Mouse (Mus musculus): ENCODE data around the gene Myo18a. TPM values are rescaled to one million over a fixed set of nuclear protein-coding genes. Genes with fewer than 3 reads are reported as not detected.

Myo18a gene
- polyA plus RNA-seq, 1 experiment, result 13.6 TPM

GRCm38 (mm10) chr11:77909376-77909775, 146.3 kb downstream of the Myo18a start:
- H3K4me1 ChIP-seq (ENCODE audit: control insufficient read depth, insufficient read depth, low read length), result peaks cover 3% of the 10 kb centered on the region
- no peaks in the 10 kb centered on the region for H3K36me3 ChIP-seq (ENCODE audit: control insufficient read depth, insufficient read depth, low read length)
- no peak overlapping the region for H3K27ac ChIP-seq (ENCODE audit: control insufficient read depth, insufficient read depth, low read depth, low read length)
- H3K27me3 ChIP-seq (ENCODE audit: control insufficient read depth, insufficient read depth, low read length), result no peaks in the 10 kb centered on the region
- TF ChIP-seq POLR2A (IDR thresholded peaks at IDR 0.05; ENCODE audit: control insufficient read depth, low read depth, low read length) (no peak), CTCF (IDR thresholded peaks at IDR 0.05; ENCODE audit: control insufficient read depth, insufficient read depth, insufficient replicate concordance, low read depth, low read length) (no peak)
- H3K4me3 ChIP-seq (ENCODE audit: control insufficient read depth, low read depth, low read length), result no peak overlapping the region

DNA sequence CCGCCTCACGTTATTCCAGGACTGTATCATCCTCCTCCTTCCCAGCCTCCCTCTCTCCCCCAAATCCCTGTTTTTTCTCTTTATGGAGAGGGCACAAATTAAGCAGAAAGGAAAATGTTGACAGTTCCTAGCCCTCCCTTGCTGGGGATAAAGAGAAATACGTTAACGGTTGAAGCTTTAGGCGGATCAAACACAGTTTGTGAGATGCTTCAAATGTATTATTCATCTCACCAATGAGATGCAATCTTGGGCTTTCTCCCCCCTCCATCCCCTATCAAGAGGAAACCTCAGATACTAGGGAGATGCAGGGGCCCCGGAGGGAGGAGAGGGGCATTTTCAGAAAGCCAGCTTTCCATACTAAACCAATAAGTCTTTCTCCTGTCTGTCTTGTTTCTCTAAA, 146.7 kb downstream of the Myo18a start:
- H3K27me3 ChIP-seq (ENCODE audit: control insufficient read depth, insufficient read depth, low read length), result no peaks in the 10 kb centered on the region
- H3K4me3 ChIP-seq (ENCODE audit: control insufficient read depth, low read depth, low read length), result no peak overlapping the region
- TF ChIP-seq POLR2A (IDR thresholded peaks at IDR 0.05; ENCODE audit: control insufficient read depth, low read depth, low read length) (no peak), CTCF (IDR thresholded peaks at IDR 0.05; ENCODE audit: control insufficient read depth, insufficient read depth, insufficient replicate concordance, low read depth, low read length) (no peak)
- H3K4me1 ChIP-seq (ENCODE audit: control insufficient read depth, insufficient read depth, low read length), result peaks cover 6% of the 10 kb centered on the region
- no peaks in the 10 kb centered on the region for H3K36me3 ChIP-seq (ENCODE audit: control insufficient read depth, insufficient read depth, low read length)
- H3K27ac ChIP-seq (ENCODE audit: control insufficient read depth, insufficient read depth, low read depth, low read length), result no peak overlapping the region

- H3K36me3 ChIP-seq (ENCODE audit: control insufficient read depth, insufficient read depth, low read length), result no peaks in the 10 kb centered on the region
- no peaks in the 10 kb centered on the region for H3K27me3 ChIP-seq (ENCODE audit: control insufficient read depth, insufficient read depth, low read length)
- no peak overlapping the region for H3K4me3 ChIP-seq (ENCODE audit: control insufficient read depth, low read depth, low read length)
- no peak for TF ChIP-seq CTCF (IDR thresholded peaks at IDR 0.05; ENCODE audit: control insufficient read depth, insufficient read depth, insufficient replicate concordance, low read depth, low read length)
- no peak for TF ChIP-seq POLR2A (IDR thresholded peaks at IDR 0.05; ENCODE audit: control insufficient read depth, low read depth, low read length)
- no peak overlapping the region for H3K27ac ChIP-seq (ENCODE audit: control insufficient read depth, insufficient read depth, low read depth, low read length)
- H3K4me1 ChIP-seq (ENCODE audit: control insufficient read depth, insufficient read depth, low read length), result peaks cover 10% of the 10 kb centered on the region
Observed at GRCm38 (mm10) chr11:77913505-77913904, 150.5 kb downstream of the Myo18a start.

DNA sequence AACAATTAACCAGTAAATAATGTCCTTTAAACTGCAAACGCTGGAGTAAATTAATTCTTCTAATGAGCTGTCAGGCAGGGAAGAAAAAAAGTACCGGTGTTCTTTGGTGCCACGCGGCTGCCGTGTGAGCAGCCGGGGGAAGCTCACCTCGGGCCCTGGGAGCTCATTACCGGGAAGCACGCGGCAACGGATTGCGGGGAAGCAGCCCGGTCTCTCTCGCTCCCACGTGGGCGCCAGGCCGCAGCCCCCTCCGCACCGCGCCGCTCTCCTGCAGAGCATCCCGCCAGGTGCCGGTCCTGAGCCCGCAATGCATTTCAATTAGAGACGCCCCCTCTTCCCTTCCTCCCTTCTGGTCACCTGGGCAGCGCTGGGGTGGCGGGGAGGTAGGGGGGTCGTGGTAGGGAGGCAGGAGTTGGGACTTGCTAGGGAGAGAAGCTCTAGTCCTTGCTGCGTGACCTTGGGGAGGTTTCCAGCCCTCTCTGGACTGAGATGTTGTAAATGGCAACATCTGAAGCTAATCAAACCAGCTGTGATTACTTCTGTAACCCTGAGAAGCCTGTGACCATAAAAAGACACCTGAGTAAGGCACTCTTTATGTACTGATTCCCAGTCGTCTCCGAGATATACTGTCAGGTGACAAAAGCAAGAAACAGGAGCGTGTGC, 151.7 kb downstream of the Myo18a start:
- TF ChIP-seq POLR2A (IDR thresholded peaks at IDR 0.05; ENCODE audit: control insufficient read depth, low read depth, low read length) (no peak), CTCF (IDR thresholded peaks at IDR 0.05; ENCODE audit: control insufficient read depth, insufficient read depth, insufficient replicate concordance, low read depth, low read length) (no peak)

More for the DNA sequence above, 151.7 kb downstream of the Myo18a start:
- Histone ChIP-seq H3K4me3 (ENCODE audit: control insufficient read depth, low read depth, low read length) (no peak overlapping the region; the same call in 1 of the 2 replicates), H3K27ac (ENCODE audit: control insufficient read depth, insufficient read depth, low read depth, low read length) (no peak overlapping the region), H3K4me1 (ENCODE audit: control insufficient read depth, insufficient read depth, low read length) (peaks cover 10% of the 10 kb centered on the region), H3K36me3 (ENCODE audit: control insufficient read depth, insufficient read depth, low read length) (no peaks in the 10 kb centered on the region), H3K27me3 (ENCODE audit: control insufficient read depth, insufficient read depth, low read length) (no peaks in the 10 kb centered on the region)

Other genes starting within 250 kb of the Myo18a start
- 0.17 and 0.28 TPM in 2 replicates for gene Abhd15, start 248.1 kb upstream of the Myo18a start, polyA plus RNA-seq (2012; rRNA removed)
- gene Trp53i13, start 247.3 kb upstream of the Myo18a start, polyA plus RNA-seq (2012; rRNA removed), result 46.7 and 54.1 TPM in 2 replicates
- not detected in 2 replicates for gene Gm10392, start 244.0 kb upstream of the Myo18a start, polyA plus RNA-seq (2012; rRNA removed)
- 4.5 and 5.8 TPM in 2 replicates for gene Taok1, start 155.4 kb upstream of the Myo18a start, polyA plus RNA-seq (2012; rRNA removed)
- gene Nufip2, start 77.1 kb upstream of the Myo18a start, polyA plus RNA-seq (2012; rRNA removed), result 12.1 and 14.4 TPM in 2 replicates
- gene Cryba1, start 38.0 kb upstream of the Myo18a start, polyA plus RNA-seq (2012; rRNA removed), result not detected in 2 replicates
- not detected in 2 replicates for gene Gm10277, start 24.5 kb downstream of the Myo18a start, polyA plus RNA-seq (2012; rRNA removed)
- 0.94 and 1.4 TPM in 2 replicates for gene Pipox, start 130.8 kb downstream of the Myo18a start, polyA plus RNA-seq (2012; rRNA removed)
- 7.0 and 8.3 TPM in 2 replicates for gene Sez6, start 167.6 kb downstream of the Myo18a start, polyA plus RNA-seq (2012; rRNA removed)
- gene Phf12, start 219.5 kb downstream of the Myo18a start, polyA plus RNA-seq (2012; rRNA removed), result 24.6 and 26.7 TPM in 2 replicates

All from testis, adult 2 months (tissue).